In the genomic region with DNA sequence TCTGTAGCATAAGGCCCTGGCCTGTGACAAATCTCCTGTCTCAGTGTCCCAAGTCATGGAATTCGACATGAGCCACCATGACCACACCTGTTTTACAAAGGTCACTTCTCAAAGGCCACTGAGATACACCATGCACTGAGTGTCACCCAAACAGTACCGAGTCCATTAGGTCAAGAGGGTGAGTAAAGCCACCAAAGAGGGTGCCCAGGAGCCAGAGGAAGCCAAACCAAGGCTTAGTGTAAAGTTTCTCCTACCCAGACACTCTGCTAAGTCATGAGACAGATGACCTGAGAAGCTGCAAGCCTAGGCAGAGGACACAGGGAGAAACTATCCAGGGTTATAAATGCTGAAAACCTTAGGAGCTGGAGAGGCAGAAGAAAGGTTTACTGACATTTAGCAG, we compare ENCODE assay signal across 26 mouse cellular contexts. TPM values are rescaled to one million over a fixed set of nuclear protein-coding genes. Genes with fewer than 3 reads are reported as not detected.
DNase-seq lines count a peak whose midpoint lies in the region; ATAC-seq and TF ChIP-seq lines count a peak whose summit lies in the region.
"Had no signal": no experiment of that assay in that cellular context is flagged by ENCODE, and none has a peak within 500 bp of the region (broad histone marks: within the 10 kb centered on the region; RNA-seq: fewer than 3 reads in every experiment).

No protein-coding gene starts in this region.

- no peaks in the 10 kb centered on the region for H3K9me3 ChIP-seq in CH12.LX (replicated peaks; ENCODE audit: low read length)
- no peaks in the 10 kb centered on the region for H3K9me3 ChIP-seq in intestine, postnatal 0 days (ENCODE audit: control insufficient read depth)
- no peaks in the 10 kb centered on the region for H3K9me3 ChIP-seq in hindbrain, embryonic 10.5 days
- H3K9me3 ChIP-seq: embryonic facial prominence, embryonic 12.5 days; embryonic facial prominence, embryonic 15.5 days; forebrain, embryonic 15.5 days; heart, embryonic 12.5 days; heart, embryonic 15.5 days had no signal

- peaks cover 54 to 97% of the 10 kb centered on the region in 2 experiments for H3K4me1 ChIP-seq in CH12.LX (ENCODE audit: control insufficient read depth in 1 of 2, insufficient read depth in 2 of 2)
- peaks cover 44% of the 10 kb centered on the region for H3K4me1 ChIP-seq in intestine, postnatal 0 days (replicated peaks; ENCODE audit: control insufficient read depth, insufficient read depth, low read length)
- peaks cover 58% of the 10 kb centered on the region for H3K4me1 ChIP-seq in small intestine, adult 2 months (ENCODE audit: control insufficient read depth, insufficient read depth, insufficient read length, low read length)
- H3K4me1 ChIP-seq in hindbrain, embryonic 10.5 days (replicated peaks) = peaks cover 15% of the 10 kb centered on the region

- DNase-seq in gastrocnemius, adult 2 months = peak; percentile 52
- no peak for DNase-seq in gastrocnemius, postnatal 25 days
- no peak for DNase-seq in CH12.LX (ENCODE audit: extremely low read depth)
- no peak for DNase-seq in hindbrain, embryonic 10.5 days (ENCODE audit: low spot score)
- DNase-seq: adrenal gland, adult 8-10 months; adrenal gland, postnatal 25 days; cerebellum, adult 18-20 months; cerebellum, adult 9-11 months; cerebellum, postnatal 25 days; gastrocnemius, postnatal 36 days; heart, adult 11 months; heart, postnatal 10 days; heart, postnatal 36 days; kidney, adult 18-20 months had no signal

- no peak for TF ChIP-seq CTCF in gastrocnemius, adult 2 months (IDR thresholded peaks at IDR 0.05)
- TF ChIP-seq CTCF in CH12.LX (conservative IDR thresholded peaks at IDR 0.05 in 1 of 2, IDR thresholded peaks at IDR 0.05 in 1 of 2; ENCODE audit: low read depth in 2 of 2, low read length in 2 of 2) = no peak
- TF ChIP-seq CTCF in intestine, postnatal 0 days (IDR thresholded peaks at IDR 0.05; ENCODE audit: low read depth) = no peak
- TF ChIP-seq CTCF in small intestine, adult 2 months (IDR thresholded peaks at IDR 0.05; ENCODE audit: extremely low read depth, insufficient read length, insufficient replicate concordance, low read depth, low read length) = no peak

- no peak for TF ChIP-seq RAD21 in CH12.LX (IDR thresholded peaks at IDR 0.05; ENCODE audit: low read depth, low read length)

- no peak for TF ChIP-seq EP300 in CH12.LX (IDR thresholded peaks at IDR 0.05; ENCODE audit: low read length)

- WGBS in intestine, postnatal 0 days = 43% methylated on average over 2 of the region's 2 CpGs
- WGBS in small intestine, adult 2 months = 37% methylated on average over 2 of the region's 2 CpGs
- WGBS in hindbrain, embryonic 10.5 days = 92% methylated on average over 2 of the region's 2 CpGs

- dilution Hi-C loops in CH12.LX (cut with MboI; ENCODE audit: extremely low pct_ligation_motif_present, extremely low pct_unique_long_range_greater_than_20kb, low sequenced_read_pairs) = no loop called here

- H3K79me2 ChIP-seq in CH12.LX (replicated peaks; ENCODE audit: control insufficient read depth, extremely low read depth, insufficient read depth, poor library complexity, severe bottlenecking) = peaks cover 13% of the 10 kb centered on the region

- ATAC-seq in intestine, postnatal 0 days = peak; percentile 14; the same call in 1 of the 2 replicates
- ATAC-seq: activated CD4-positive, CD25-positive, alpha-beta regulatory T cell, adult 4 months; CD4-positive, CD25-positive, alpha-beta regulatory T cell, adult 4 months; forebrain, embryonic 15.5 days; hindbrain, postnatal 0 days; inflammation-experienced regulatory T-cells, adult 6 months had no signal

- no peaks in the 10 kb centered on the region for H3K27me3 ChIP-seq in CH12.LX (replicated peaks)
- H3K27me3 ChIP-seq in intestine, postnatal 0 days (replicated peaks; ENCODE audit: control insufficient read depth, insufficient read depth, low read length) = no peaks in the 10 kb centered on the region
- no peaks in the 10 kb centered on the region for H3K27me3 ChIP-seq in small intestine, adult 2 months (ENCODE audit: control insufficient read depth, insufficient read depth, low read length)
- H3K27me3 ChIP-seq in hindbrain, embryonic 10.5 days (ENCODE audit: insufficient read depth, poor library complexity, severe bottlenecking) = no peaks in the 10 kb centered on the region
- H3K27me3 ChIP-seq: embryonic facial prominence, embryonic 12.5 days; embryonic facial prominence, embryonic 15.5 days; forebrain, embryonic 15.5 days; heart, embryonic 12.5 days; heart, embryonic 15.5 days had no signal

- H3K36me3 ChIP-seq in CH12.LX (replicated peaks in 1 of 2; ENCODE audit: control insufficient read depth in 1 of 2, insufficient read depth in 1 of 2, low read length in 1 of 2) = peaks cover 36 to 69% of the 10 kb centered on the region in 2 experiments
- peaks cover 41% of the 10 kb centered on the region for H3K36me3 ChIP-seq in intestine, postnatal 0 days (ENCODE audit: control insufficient read depth, insufficient read depth)
- H3K36me3 ChIP-seq in small intestine, adult 2 months (ENCODE audit: control insufficient read depth, insufficient read depth, low read length) = peaks cover 30% of the 10 kb centered on the region
- peaks cover 58% of the 10 kb centered on the region for H3K36me3 ChIP-seq in hindbrain, embryonic 10.5 days

- peak overlapping the region; percentile 88 for H3K27ac ChIP-seq in gastrocnemius, adult 2 months
- H3K27ac ChIP-seq in CH12.LX (ENCODE audit: insufficient read depth, low read depth) = peak overlapping the region; percentile 63
- peak overlapping the region; percentile 70 for H3K27ac ChIP-seq in intestine, postnatal 0 days (ENCODE audit: low read depth, low read length)
- H3K27ac ChIP-seq in small intestine, adult 2 months (ENCODE audit: insufficient read depth, low read depth, low read length) = peak overlapping the region; percentile 75
- no peak overlapping the region for H3K27ac ChIP-seq in hindbrain, embryonic 10.5 days
- H3K27ac ChIP-seq: embryonic facial prominence, embryonic 12.5 days; embryonic facial prominence, embryonic 15.5 days; forebrain, embryonic 15.5 days; heart, embryonic 15.5 days; hindbrain, embryonic 14.5 days; hindbrain, postnatal 0 days had no signal

- in situ Hi-C loops in CH12.LX (cut with MboI; ENCODE audit: low pct_ligation_motif_present, low pct_unique_long_range_greater_than_20kb, low sequenced_read_pairs) = no loop called here

- H3K9ac ChIP-seq in CH12.LX (ENCODE audit: insufficient read depth, low read depth) = no peak overlapping the region; the same call in 1 of the 2 replicates
- no peak overlapping the region for H3K9ac ChIP-seq in intestine, postnatal 0 days (ENCODE audit: low read depth, low read length)
- H3K9ac ChIP-seq: embryonic facial prominence, embryonic 12.5 days; embryonic facial prominence, embryonic 15.5 days; forebrain, embryonic 15.5 days; heart, embryonic 12.5 days; heart, embryonic 15.5 days; hindbrain, embryonic 14.5 days had no signal

- H3K4me2 ChIP-seq in CH12.LX (ENCODE audit: insufficient read depth, low read depth, poor library complexity, severe bottlenecking) = no peak overlapping the region
- no peak overlapping the region for H3K4me2 ChIP-seq in intestine, postnatal 0 days (replicated peaks; ENCODE audit: low read depth)
- H3K4me2 ChIP-seq: embryonic facial prominence, embryonic 12.5 days; embryonic facial prominence, embryonic 15.5 days; forebrain, embryonic 15.5 days; heart, embryonic 12.5 days; heart, embryonic 15.5 days; hindbrain, embryonic 14.5 days had no signal

- no peak for TF ChIP-seq POLR2A in CH12.LX (IDR thresholded peaks at IDR 0.05; ENCODE audit: low read depth, low read length)
- TF ChIP-seq POLR2A in small intestine, adult 2 months (IDR thresholded peaks at IDR 0.05; ENCODE audit: low read depth, low read length) = no peak

- intact Hi-C loops in gastrocnemius, adult 2 months (cut with DNase I) = no loop called here

- no peak overlapping the region for H3K4me3 ChIP-seq in gastrocnemius, adult 2 months
- no peak overlapping the region for H3K4me3 ChIP-seq in CH12.LX (replicated peaks in 1 of 3; ENCODE audit: low read depth in 2 of 3, low read length in 2 of 3, poor library complexity in 1 of 3)
- no peak overlapping the region for H3K4me3 ChIP-seq in intestine, postnatal 0 days (ENCODE audit: low read depth, low read length)
- H3K4me3 ChIP-seq in small intestine, adult 2 months (ENCODE audit: low read depth, low read length) = no peak overlapping the region
- H3K4me3 ChIP-seq in hindbrain, embryonic 10.5 days = no peak overlapping the region
- H3K4me3 ChIP-seq: embryonic facial prominence, embryonic 12.5 days; embryonic facial prominence, embryonic 15.5 days; forebrain, embryonic 15.5 days; heart, embryonic 12.5 days; heart, embryonic 15.5 days had no signal

TF ChIP-seq in CH12.LX, 34 proteins besides CTCF, POLR2A, EP300 and RAD21:
- no peak for TF ChIP-seq MAFK (IDR thresholded peaks at IDR 0.05; ENCODE audit: insufficient replicate concordance, low read length)

RNA-seq across cellular contexts. Expression of a gene that starts 52.3 kb away (rescaled TPM):
- 10 to 100 TPM; 15.3 to 27.4 TPM for total RNA-seq in gastrocnemius, adult 2 months (2021)
- total RNA-seq in gastrocnemius, postnatal 25 days (2021) = 10 to 100 TPM; 17.0 to 19.0 TPM
- 21.8 and 22.1 TPM in 2 replicates for total RNA-seq in CH12.LX (2012; rRNA removed)
- total RNA-seq in CH12.LX (2014; rRNA removed) = 14.4 and 15.6 TPM in 2 replicates
- polyA plus RNA-seq in CH12.LX (2012; ENCODE audit: insufficient read length, low read depth) = 25.0 and 30.9 TPM in 2 replicates
- polyA plus RNA-seq in intestine, postnatal 0 days (2015; fragmentation: Nextera tagmentation; extraction: Ambion mirVana) = 13.5 and 17.3 TPM in 2 replicates
- polyA plus RNA-seq in small intestine, adult 2 months (2012; rRNA removed) = 24.6 and 55.7 TPM in 2 replicates
- 25.5 and 27.7 TPM in 2 replicates for polyA plus RNA-seq in hindbrain, embryonic 10.5 days (2016; fragmentation: Nextera tagmentation; extraction: Ambion mirVana)
